Mouse (Mus musculus) intestine, embryonic 14.5 days (tissue): ENCODE measurements around the gene Ddx6. TPM values are rescaled to one million over a fixed set of nuclear protein-coding genes. Genes with fewer than 3 reads are reported as not detected.

Source experiments
- ATAC-seq: fragments of 200-750 bp; cut with Nextera tagmentation; replicated peaks from 2 replicates; pipeline ENCODE4 v1.8.0; 2017; ENCODE audit warnings: low read depth, moderate number of reproducible peaks, moderate TSS enrichment, moderate library complexity; ENCODE audit not compliant: low FRiP score, low TSS enrichment
- DNase-seq: peaks from one replicate; pipeline ENCODE4 v3.0.0-alpha.2; 2018; ENCODE audit warnings: low spot score
- H3K27ac ChIP-seq: fragments of 300-500 bp; sonication (generic); 2 replicates; pipeline ENCODE4 v1.5.1; 2014; ENCODE audit warnings: low read depth, mild to moderate bottlenecking, control low read depth
- H3K27me3 ChIP-seq: fragments of 300-500 bp; sonication (generic); replicated peaks from 2 replicates; pipeline ENCODE4 v1.6.1; 2014; ENCODE audit warnings: low read length, control low read depth; ENCODE audit not compliant: control insufficient read depth, insufficient read depth
- H3K36me3 ChIP-seq: fragments of 300-500 bp; sonication (generic); 2 replicates; pipeline ENCODE4 v1.6.1; 2014; ENCODE audit warnings: low read length, control low read depth; ENCODE audit not compliant: control insufficient read depth, insufficient read depth
- H3K4me1 ChIP-seq: fragments of 300-500 bp; sonication (generic); replicated peaks from 2 replicates; pipeline ENCODE4 v1.6.1; 2014; ENCODE audit warnings: low read length, control low read depth, mixed read lengths; ENCODE audit not compliant: control insufficient read depth, insufficient read depth
- H3K4me2 ChIP-seq: fragments of 300-500 bp; sonication (generic); 2 replicates; pipeline ENCODE4 v1.6.1; 2014; ENCODE audit warnings: low read length
- H3K4me3 ChIP-seq: fragments of 300-500 bp; sonication (generic); 2 replicates; pipeline ENCODE4 v1.5.1; 2014; ENCODE audit warnings: low read depth, low read length, control low read depth, mixed read lengths
- H3K9ac ChIP-seq: fragments of 300-500 bp; sonication (generic); 2 replicates; pipeline ENCODE4 v1.6.1; 2014; ENCODE audit warnings: mild to moderate bottlenecking, low read length
- H3K9me3 ChIP-seq: fragments of 300-500 bp; sonication (generic); 2 replicates; pipeline ENCODE4 v1.6.1; 2016; ENCODE audit warnings: low read length, control low read depth; ENCODE audit not compliant: control insufficient read depth
- WGBS: fragments of 180-500 bp; shearing (Covaris S2); extraction: QIAGEN DNeasy Blood & Tissue Kit; methylation state at CpG from one replicate; pipeline ENCODE4 v1.1.7; 2014; 5-methylcytosine and 5-hydroxymethylcytosine counted together
- polyA plus RNA-seq: library from polyadenylated mRNA; unstranded; fragments of >200 nt; fragmentation: Nextera tagmentation; extraction: Ambion mirVana; gene quantifications from 2 replicates; pipeline ENCODE4 v1.2.1, GENCODE M21; 2014

Gene Ddx6
- polyA plus RNA-seq, 1 experiment from 2014 or later: 17.8 TPM

DNA sequence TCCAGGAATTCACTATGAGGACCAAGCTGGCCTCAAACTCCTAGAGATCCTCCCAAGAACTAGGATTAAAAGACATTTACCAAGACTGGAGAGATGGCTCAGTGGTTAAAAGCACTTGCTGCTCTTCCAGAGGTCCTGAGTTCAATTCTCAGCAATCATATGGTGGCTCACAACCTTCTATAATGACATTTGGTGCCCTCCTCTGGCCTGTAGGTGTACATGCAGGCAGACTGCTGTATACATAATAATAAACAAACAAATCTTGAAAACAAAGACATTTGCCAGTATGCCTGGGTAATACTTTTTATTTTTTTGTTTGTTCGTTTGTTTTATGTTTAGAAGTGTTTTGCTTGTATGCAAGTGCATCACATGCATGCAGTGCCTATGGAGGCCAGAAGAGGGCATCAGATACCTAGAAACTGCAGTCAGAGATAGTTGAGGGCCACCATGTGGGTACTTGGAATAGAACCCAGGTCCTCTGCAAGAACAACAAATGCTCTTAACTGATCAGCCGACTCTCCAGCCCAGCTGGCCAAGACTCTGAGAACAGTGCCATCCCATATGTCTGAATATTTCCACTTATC is 73.7 kb downstream of the Ddx6 start:
- H3K4me3 ChIP-seq: no peak overlapping the region
- no peak for ATAC-seq
- H3K36me3 ChIP-seq: no peaks in the 10 kb centered on the region
- DNase-seq: no peak
- H3K27ac ChIP-seq: no peak overlapping the region
- H3K9ac ChIP-seq: no peak overlapping the region
- H3K4me2 ChIP-seq: no peak overlapping the region
- H3K9me3 ChIP-seq: no peaks in the 10 kb centered on the region
- H3K4me1 ChIP-seq: no peaks in the 10 kb centered on the region
- no peaks in the 10 kb centered on the region for H3K27me3 ChIP-seq
- WGBS: 89% methylated on average over 2 of the region's 2 CpGs

DNA sequence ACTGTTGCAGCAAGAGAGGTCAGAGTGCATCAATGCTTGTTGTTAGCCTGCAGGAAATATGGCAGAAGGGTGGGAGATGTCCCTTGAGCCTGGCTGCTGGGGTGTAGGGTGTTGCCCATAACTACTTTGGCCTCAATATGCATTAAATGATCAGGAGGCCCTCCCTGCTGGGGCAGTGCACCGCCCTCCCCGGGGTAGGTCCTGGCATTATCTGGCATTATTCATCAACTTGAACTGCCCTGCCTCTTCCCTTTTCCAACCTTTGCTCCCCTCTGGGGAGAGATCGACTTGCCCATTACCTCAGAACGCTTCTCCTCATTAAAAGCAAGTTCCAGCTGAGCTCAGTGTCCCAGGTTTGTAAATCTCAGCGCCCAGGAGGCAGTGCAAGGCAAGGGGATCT is 74.9 kb downstream of the Ddx6 start:
- DNase-seq (no peak), ATAC-seq (no peak)
- Histone ChIP-seq H3K9me3 (no peaks in the 10 kb centered on the region), H3K4me2 (no peak overlapping the region), H3K36me3 (no peaks in the 10 kb centered on the region), H3K4me1 (no peaks in the 10 kb centered on the region), H3K9ac (no peak overlapping the region), H3K4me3 (no peak overlapping the region), H3K27me3 (no peaks in the 10 kb centered on the region), H3K27ac (no peak overlapping the region)
- WGBS: 68% methylated on average over 5 of the region's 5 CpGs

DNA sequence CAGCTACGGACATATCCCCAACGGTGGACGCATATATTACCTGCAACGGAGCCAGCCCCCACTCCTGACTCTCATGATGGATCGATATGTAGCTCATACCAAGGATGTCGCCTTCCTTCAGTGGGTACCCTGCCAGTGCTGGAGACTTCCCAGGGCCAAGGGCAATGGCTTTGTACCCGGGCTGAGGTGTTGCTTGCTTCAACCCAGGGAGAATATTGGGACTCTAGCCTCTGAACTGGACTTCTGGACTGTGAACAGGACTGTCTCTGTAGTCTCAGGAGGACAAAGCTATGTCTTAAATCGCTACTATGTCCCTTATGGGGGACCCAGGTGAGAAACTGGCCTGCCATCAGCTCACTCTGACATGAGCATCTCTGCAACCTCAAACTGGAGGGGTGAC is 78.4 kb downstream of the Ddx6 start:
- no peak for DNase-seq

DNA sequence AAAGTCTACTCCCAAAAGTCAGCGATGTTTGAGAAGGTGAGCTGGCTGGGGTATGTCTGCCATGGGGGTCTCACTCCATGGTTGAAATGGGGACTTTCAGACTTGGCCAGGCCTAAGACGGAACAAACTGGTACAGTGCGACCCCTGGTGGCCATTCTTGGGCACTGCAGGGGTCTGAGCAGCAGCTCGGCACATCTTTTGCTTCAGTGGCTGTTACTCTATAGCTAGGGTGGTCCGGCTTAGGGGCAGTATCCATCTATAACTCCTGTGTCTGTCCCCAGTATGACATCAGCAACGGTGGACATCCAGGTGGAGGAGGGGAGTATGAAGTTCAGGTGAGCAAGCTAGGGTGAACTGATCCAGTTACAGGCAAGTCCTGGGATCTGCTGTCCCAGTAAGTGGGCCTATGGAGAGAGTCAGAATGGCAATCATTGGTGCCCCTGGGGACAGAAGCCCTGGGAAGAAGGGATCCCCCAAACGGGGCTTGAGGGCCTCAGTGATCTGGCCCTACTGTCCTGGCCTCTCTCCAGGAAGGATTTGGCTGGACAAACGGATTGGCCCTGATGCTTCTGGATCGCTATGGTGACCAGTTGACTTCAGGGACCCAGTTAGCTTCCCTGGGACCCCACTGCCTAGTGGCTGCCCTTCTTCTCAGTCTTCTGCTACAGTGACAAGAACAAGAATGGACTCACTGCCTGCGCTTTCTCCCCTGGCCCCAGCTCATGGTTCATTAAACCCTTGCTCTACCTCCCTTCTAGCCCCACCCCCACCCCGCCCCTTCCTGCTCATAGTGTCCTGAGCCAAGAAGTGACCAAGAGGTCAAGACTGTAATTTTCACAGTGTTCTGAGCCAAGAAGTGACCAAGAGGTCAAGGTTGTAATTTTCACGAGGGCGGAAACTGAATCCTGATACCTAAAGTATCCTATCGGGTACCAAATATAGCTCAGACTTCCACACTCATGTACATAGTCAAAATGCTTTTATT is 80.9 kb downstream of the Ddx6 start:
- Histone ChIP-seq H3K36me3 (peaks cover 30% of the 10 kb centered on the region), H3K4me2 (no peak overlapping the region), H3K27ac (no peak overlapping the region), H3K4me1 (no peaks in the 10 kb centered on the region), H3K4me3 (no peak overlapping the region), H3K27me3 (no peaks in the 10 kb centered on the region), H3K9me3 (no peaks in the 10 kb centered on the region), H3K9ac (no peak overlapping the region)
- DNase-seq: peak; percentile 90
- WGBS: 43% methylated on average over 14 of the region's 14 CpGs
- ATAC-seq: peak; percentile 61; the same call in 1 of the 2 replicates

More for the DNA sequence above, 78.4 kb downstream of the Ddx6 start:
- WGBS: 84% methylated on average over 8 of the region's 8 CpGs
- no peak overlapping the region for H3K27ac ChIP-seq
- H3K9me3 ChIP-seq: no peaks in the 10 kb centered on the region
- no peak overlapping the region for H3K4me2 ChIP-seq
- H3K4me1 ChIP-seq: no peaks in the 10 kb centered on the region
- no peak overlapping the region for H3K9ac ChIP-seq
- no peak overlapping the region for H3K4me3 ChIP-seq
- ATAC-seq: no peak
- H3K27me3 ChIP-seq: no peaks in the 10 kb centered on the region
- peaks cover 20% of the 10 kb centered on the region for H3K36me3 ChIP-seq

DNA sequence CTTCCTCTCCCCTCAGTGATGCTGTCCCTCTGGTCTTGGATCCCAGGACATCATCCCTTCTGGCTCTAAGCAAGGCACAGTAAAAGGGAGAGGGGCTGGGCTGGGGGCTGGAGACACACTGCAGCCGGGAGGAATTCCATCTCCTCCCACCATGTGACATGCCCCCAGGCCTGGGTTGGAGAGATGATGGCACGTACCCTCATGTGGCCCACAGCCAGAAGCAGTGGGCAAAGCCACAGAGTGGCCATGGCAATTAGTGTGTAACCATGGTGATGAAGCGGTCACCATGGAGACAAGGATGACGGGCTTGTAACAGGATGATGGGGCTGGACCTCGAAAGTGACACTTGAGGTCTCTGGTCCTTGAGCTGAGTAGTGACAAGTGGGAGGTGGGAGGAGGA is 81.9 kb downstream of the Ddx6 start:
- no peak overlapping the region for H3K4me3 ChIP-seq
- H3K9me3 ChIP-seq: no peaks in the 10 kb centered on the region
- no peak overlapping the region for H3K4me2 ChIP-seq
- no peak overlapping the region for H3K27ac ChIP-seq
- no peak overlapping the region for H3K9ac ChIP-seq
- DNase-seq: no peak
- WGBS: 74% methylated on average over 5 of the region's 5 CpGs
- no peak for ATAC-seq
- H3K36me3 ChIP-seq: peaks cover 30% of the 10 kb centered on the region
- no peaks in the 10 kb centered on the region for H3K4me1 ChIP-seq
- no peaks in the 10 kb centered on the region for H3K27me3 ChIP-seq

DNA sequence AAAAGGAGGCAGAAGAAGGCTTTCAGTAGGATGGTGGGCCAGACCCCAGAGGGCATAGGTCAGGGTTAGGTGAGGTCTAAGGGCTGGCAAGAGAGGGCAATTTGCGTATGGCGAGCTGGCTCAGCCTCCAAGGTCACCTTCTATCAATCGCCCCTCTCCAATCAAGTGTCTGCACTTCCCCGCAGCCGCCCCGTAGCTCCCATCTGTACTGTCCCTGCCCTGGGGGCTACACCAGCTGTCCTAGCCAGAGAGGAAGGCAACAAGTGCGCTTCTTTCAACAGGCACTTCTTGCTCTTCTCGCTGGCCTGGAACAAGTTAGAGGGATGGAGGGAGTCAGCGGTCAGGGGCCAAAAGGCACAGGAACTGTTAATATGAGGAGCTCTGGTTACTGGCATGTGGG is 83.3 kb downstream of the Ddx6 start:
- no peak for DNase-seq
- no peaks in the 10 kb centered on the region for H3K9me3 ChIP-seq
- peaks cover 38% of the 10 kb centered on the region for H3K36me3 ChIP-seq

More for the DNA sequence above, 83.3 kb downstream of the Ddx6 start:
- H3K4me2 ChIP-seq: no peak overlapping the region
- H3K4me1 ChIP-seq: no peaks in the 10 kb centered on the region
- ATAC-seq: no peak
- no peak overlapping the region for H3K9ac ChIP-seq
- H3K4me3 ChIP-seq: no peak overlapping the region
- H3K27me3 ChIP-seq: no peaks in the 10 kb centered on the region
- no peak overlapping the region for H3K27ac ChIP-seq
- WGBS: 76% methylated on average over 9 of the region's 9 CpGs

Other genes starting within 250 kb of the Ddx6 start
- 25.3 and 29.5 TPM in 2 replicates for gene Vps11, start 243.2 kb upstream of the Ddx6 start, polyA plus RNA-seq
- gene Hyou1, start 225.4 kb upstream of the Ddx6 start, polyA plus RNA-seq: 28.4 and 37.0 TPM in 2 replicates
- gene Slc37a4, start 208.0 kb upstream of the Ddx6 start, polyA plus RNA-seq: 37.8 and 38.1 TPM in 2 replicates
- 2,858 and 3,005 TPM in 2 replicates for gene Rps25, start 197.8 kb upstream of the Ddx6 start, polyA plus RNA-seq
- gene Trappc4, start 197.3 kb upstream of the Ddx6 start, polyA plus RNA-seq: 113 and 120 TPM in 2 replicates
- gene Ccdc84, start 186.3 kb upstream of the Ddx6 start, polyA plus RNA-seq: 27.1 and 29.3 TPM in 2 replicates
- gene Foxr1, start 163.8 kb upstream of the Ddx6 start, polyA plus RNA-seq: not detected in 2 replicates
- gene Upk2, start 149.9 kb upstream of the Ddx6 start, polyA plus RNA-seq: 2.1 and 2.3 TPM in 2 replicates
- 10.2 TPM in 2 replicates for gene Bcl9l, start 122.1 kb upstream of the Ddx6 start, polyA plus RNA-seq
- gene Cxcr5, start 43.0 kb upstream of the Ddx6 start, polyA plus RNA-seq: 0.82 and 0.89 TPM in 2 replicates
- gene Treh, start 68.3 kb downstream of the Ddx6 start, polyA plus RNA-seq: not detected in 2 replicates
- gene Phldb1, start 130.3 kb downstream of the Ddx6 start, polyA plus RNA-seq: 21.4 and 22.6 TPM in 2 replicates
- gene Arcn1, start 163.0 kb downstream of the Ddx6 start, polyA plus RNA-seq: 188 and 192 TPM in 2 replicates
- gene Ift46, start 163.0 kb downstream of the Ddx6 start, polyA plus RNA-seq: 87.8 and 96.0 TPM in 2 replicates
- 3.3 and 3.9 TPM in 2 replicates for gene Tmem25, start 194.4 kb downstream of the Ddx6 start, polyA plus RNA-seq
- gene Ttc36, start 198.2 kb downstream of the Ddx6 start, polyA plus RNA-seq: 1.5 and 2.7 TPM in 2 replicates